Mouse (Mus musculus): ENCODE measurements around the gene Asic2. TPM values are rescaled to one million over a fixed set of nuclear protein-coding genes. Genes with fewer than 3 reads are reported as not detected.

Gene Asic2
- polyA plus RNA-seq, 1 experiment from 2014 or later: 17.8 TPM

GRCm38 (mm10) chr11:81135141-81135540 is 833.1 kb downstream of the Asic2 start:
- H3K4me3 ChIP-seq (ENCODE audit: low read length): no peak overlapping the region
- 58% methylated on average over 4 of the region's 4 CpGs for WGBS
- no peaks in the 10 kb centered on the region for H3K9me3 ChIP-seq (ENCODE audit: control insufficient read depth, low read length)
- H3K36me3 ChIP-seq (ENCODE audit: control insufficient read depth, insufficient read depth, low read length): no peaks in the 10 kb centered on the region
- H3K27ac ChIP-seq (ENCODE audit: low read depth, low read length): no peak overlapping the region
- H3K27me3 ChIP-seq (replicated peaks; ENCODE audit: control insufficient read depth, insufficient read depth, low read length): no peaks in the 10 kb centered on the region
- H3K9ac ChIP-seq (ENCODE audit: low read depth, low read length): no peak overlapping the region
- ATAC-seq: no peak
- H3K4me1 ChIP-seq (ENCODE audit: control insufficient read depth, insufficient read depth, low read depth, low read length): no peaks in the 10 kb centered on the region; the same call in 1 of the 2 replicates
- no peak overlapping the region for H3K4me2 ChIP-seq (ENCODE audit: low read length)

DNA sequence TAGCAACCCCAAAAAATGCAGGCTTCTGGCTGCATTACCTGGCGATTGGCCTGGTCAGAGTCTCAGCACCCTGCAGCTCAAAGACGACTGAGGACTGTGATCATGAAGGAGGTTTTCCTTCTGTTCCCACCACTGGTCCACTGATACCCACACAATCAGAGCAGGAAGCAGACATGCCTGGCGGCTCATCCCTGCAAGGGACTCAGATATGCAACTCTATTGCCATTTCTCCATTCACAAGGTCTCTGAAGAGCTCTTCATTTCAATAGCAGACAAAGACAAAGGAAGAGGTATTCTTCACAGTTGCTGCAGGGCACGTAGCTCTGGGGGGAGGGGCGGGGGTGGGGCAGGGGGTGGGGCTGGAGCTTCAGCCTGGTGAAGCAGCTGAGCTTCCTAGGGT is 834.3 kb downstream of the Asic2 start:
- 8% methylated on average over 5 of the region's 5 CpGs for whole genome bisulfite sequencing
- no peaks in the 10 kb centered on the region for H3K9me3 ChIP-seq (ENCODE audit: control insufficient read depth, low read length)
- H3K4me2 ChIP-seq (ENCODE audit: low read length): no peak overlapping the region
- no peak overlapping the region for H3K9ac ChIP-seq (ENCODE audit: low read depth, low read length)
- no peaks in the 10 kb centered on the region for H3K36me3 ChIP-seq (ENCODE audit: control insufficient read depth, insufficient read depth, low read length)
- no peak for ATAC-seq
- no peaks in the 10 kb centered on the region; the same call in 1 of the 2 replicates for H3K4me1 ChIP-seq (ENCODE audit: control insufficient read depth, insufficient read depth, low read depth, low read length)
- no peaks in the 10 kb centered on the region for H3K27me3 ChIP-seq (replicated peaks; ENCODE audit: control insufficient read depth, insufficient read depth, low read length)
- H3K4me3 ChIP-seq (ENCODE audit: low read length): no peak overlapping the region
- H3K27ac ChIP-seq (ENCODE audit: low read depth, low read length): no peak overlapping the region

DNA sequence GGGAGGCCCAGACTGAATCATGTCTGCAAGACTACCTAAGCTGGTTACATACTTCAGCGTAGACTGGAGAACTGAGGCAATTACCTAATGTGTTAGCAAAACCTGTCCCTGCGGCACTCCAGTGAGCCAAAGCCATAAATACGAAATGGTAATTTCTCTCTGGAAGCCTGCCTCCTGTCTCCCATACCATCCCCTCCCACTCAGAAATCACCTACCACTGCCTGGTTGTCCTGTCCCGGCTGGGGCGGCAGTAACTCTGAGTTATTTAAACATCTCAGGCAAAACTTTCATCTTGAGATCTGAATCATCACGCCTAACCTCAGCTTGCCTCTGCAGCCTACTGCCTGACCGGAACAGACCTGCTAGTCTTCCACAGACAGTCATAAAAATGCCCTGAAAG is 835.6 kb downstream of the Asic2 start:
- no peak overlapping the region for H3K27ac ChIP-seq (ENCODE audit: low read depth, low read length)
- no peak overlapping the region for H3K9ac ChIP-seq (ENCODE audit: low read depth, low read length)
- H3K4me2 ChIP-seq (ENCODE audit: low read length): no peak overlapping the region
- H3K36me3 ChIP-seq (ENCODE audit: control insufficient read depth, insufficient read depth, low read length): no peaks in the 10 kb centered on the region
- H3K27me3 ChIP-seq (replicated peaks; ENCODE audit: control insufficient read depth, insufficient read depth, low read length): no peaks in the 10 kb centered on the region
- H3K4me3 ChIP-seq (ENCODE audit: low read length): no peak overlapping the region
- no peaks in the 10 kb centered on the region for H3K9me3 ChIP-seq (ENCODE audit: control insufficient read depth, low read length)
- WGBS: 89% methylated on average over 7 of the region's 7 CpGs
- H3K4me1 ChIP-seq (ENCODE audit: control insufficient read depth, insufficient read depth, low read depth, low read length): no peaks in the 10 kb centered on the region; the same call in 1 of the 2 replicates
- no peak for ATAC-seq

GRCm38 (mm10) chr11:81124363-81124762 is 843.9 kb downstream of the Asic2 start:
- H3K4me1 ChIP-seq (ENCODE audit: control insufficient read depth, insufficient read depth, low read depth, low read length): no peaks in the 10 kb centered on the region; the same call in 1 of the 2 replicates
- H3K27ac ChIP-seq (ENCODE audit: low read depth, low read length): no peak overlapping the region
- H3K9ac ChIP-seq (ENCODE audit: low read depth, low read length): no peak overlapping the region
- ATAC-seq: no peak
- 96% methylated on average over 6 of the region's 6 CpGs for WGBS
- no peak overlapping the region for H3K4me3 ChIP-seq (ENCODE audit: low read length)
- H3K27me3 ChIP-seq (replicated peaks; ENCODE audit: control insufficient read depth, insufficient read depth, low read length): no peaks in the 10 kb centered on the region
- H3K36me3 ChIP-seq (ENCODE audit: control insufficient read depth, insufficient read depth, low read length): no peaks in the 10 kb centered on the region
- no peaks in the 10 kb centered on the region for H3K9me3 ChIP-seq (ENCODE audit: control insufficient read depth, low read length)
- no peak overlapping the region for H3K4me2 ChIP-seq (ENCODE audit: low read length)

GRCm38 (mm10) chr11:81120024-81120576 is 848.2 kb downstream of the Asic2 start:
- 54% methylated on average over 8 of the region's 8 CpGs for WGBS
- Histone ChIP-seq H3K4me2 (ENCODE audit: low read length) (no peak overlapping the region), H3K9me3 (ENCODE audit: control insufficient read depth, low read length) (no peaks in the 10 kb centered on the region), H3K4me1 (ENCODE audit: control insufficient read depth, insufficient read depth, low read depth, low read length) (peaks cover 6% of the 10 kb centered on the region), H3K9ac (ENCODE audit: low read depth, low read length) (no peak overlapping the region), H3K36me3 (ENCODE audit: control insufficient read depth, insufficient read depth, low read length) (no peaks in the 10 kb centered on the region), H3K4me3 (ENCODE audit: low read length) (no peak overlapping the region), H3K27me3 (replicated peaks; ENCODE audit: control insufficient read depth, insufficient read depth, low read length) (no peaks in the 10 kb centered on the region), H3K27ac (ENCODE audit: low read depth, low read length) (no peak overlapping the region)
- ATAC-seq: 0 out of 2 replicates have a peak, but pooled peaks have one; percentile 9

- peak; percentile 88 for ATAC-seq
- H3K27me3 ChIP-seq (replicated peaks; ENCODE audit: control insufficient read depth, insufficient read depth, low read length): no peaks in the 10 kb centered on the region
- H3K36me3 ChIP-seq (ENCODE audit: control insufficient read depth, insufficient read depth, low read length): no peaks in the 10 kb centered on the region
- H3K27ac ChIP-seq (ENCODE audit: low read depth, low read length): no peak overlapping the region
- peaks cover 6% of the 10 kb centered on the region; the same call in 1 of the 2 replicates for H3K4me1 ChIP-seq (ENCODE audit: control insufficient read depth, insufficient read depth, low read depth, low read length)
- no peak overlapping the region for H3K4me2 ChIP-seq (ENCODE audit: low read length)
- no peak overlapping the region for H3K9ac ChIP-seq (ENCODE audit: low read depth, low read length)
- WGBS: 28% methylated on average over 7 of the region's 7 CpGs
- H3K4me3 ChIP-seq (ENCODE audit: low read length): no peak overlapping the region
- H3K9me3 ChIP-seq (ENCODE audit: control insufficient read depth, low read length): no peaks in the 10 kb centered on the region
Measured at GRCm38 (mm10) chr11:81118055-81118454, 850.2 kb downstream of the Asic2 start.

DNA sequence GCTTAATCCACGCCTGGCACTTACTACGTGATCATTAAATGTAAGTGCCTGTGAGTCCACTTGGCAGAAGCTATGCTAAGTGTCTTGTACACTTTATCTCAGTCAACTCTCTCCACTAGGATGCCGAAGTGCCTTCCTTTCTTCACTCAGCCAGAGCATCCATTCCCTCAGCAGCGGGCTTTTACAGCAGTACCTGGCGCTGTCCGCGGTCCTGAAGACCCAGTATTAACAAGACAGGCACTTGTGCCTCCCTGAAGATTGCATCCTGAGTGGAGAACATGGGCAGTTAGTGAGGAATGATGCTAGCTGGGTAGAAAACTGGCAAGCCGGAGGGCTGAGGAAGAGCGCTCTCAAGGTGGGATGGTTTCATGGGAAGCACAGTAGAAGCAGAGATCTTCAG is 852.6 kb downstream of the Asic2 start:
- H3K4me1 ChIP-seq (ENCODE audit: control insufficient read depth, insufficient read depth, low read depth, low read length): peaks cover 6% of the 10 kb centered on the region; the same call in 1 of the 2 replicates
- no peaks in the 10 kb centered on the region for H3K27me3 ChIP-seq (replicated peaks; ENCODE audit: control insufficient read depth, insufficient read depth, low read length)
- no peak overlapping the region for H3K9ac ChIP-seq (ENCODE audit: low read depth, low read length)
- no peaks in the 10 kb centered on the region for H3K9me3 ChIP-seq (ENCODE audit: control insufficient read depth, low read length)
- H3K4me2 ChIP-seq (ENCODE audit: low read length): no peak overlapping the region
- WGBS: 45% methylated on average over 9 of the region's 9 CpGs
- H3K36me3 ChIP-seq (ENCODE audit: control insufficient read depth, insufficient read depth, low read length): no peaks in the 10 kb centered on the region
- H3K27ac ChIP-seq (ENCODE audit: low read depth, low read length): no peak overlapping the region
- ATAC-seq: no peak
- H3K4me3 ChIP-seq (ENCODE audit: low read length): no peak overlapping the region

DNA sequence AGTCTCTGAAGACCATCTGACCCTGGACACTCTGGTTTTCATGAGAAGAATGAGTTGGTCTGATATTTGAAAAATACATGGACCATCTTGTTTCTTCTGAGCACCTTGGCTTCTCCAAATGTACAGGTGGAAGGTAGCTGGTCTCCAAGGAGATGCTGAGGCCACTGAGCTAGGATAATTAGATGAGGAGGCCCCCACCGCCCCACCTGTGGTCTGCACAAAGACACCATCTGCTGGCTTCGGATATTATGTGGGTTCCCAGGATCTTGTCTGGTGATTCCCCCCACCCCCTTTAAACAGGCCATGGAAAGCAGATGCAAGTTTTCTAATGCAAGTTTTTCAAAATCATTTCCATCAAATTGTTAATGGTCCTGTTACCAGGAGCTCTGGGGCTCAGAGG is 856.6 kb downstream of the Asic2 start:
- Histone ChIP-seq H3K36me3 (ENCODE audit: control insufficient read depth, insufficient read depth, low read length) (no peaks in the 10 kb centered on the region), H3K9ac (ENCODE audit: low read depth, low read length) (no peak overlapping the region), H3K9me3 (ENCODE audit: control insufficient read depth, low read length) (no peaks in the 10 kb centered on the region), H3K27ac (ENCODE audit: low read depth, low read length) (no peak overlapping the region), H3K4me1 (ENCODE audit: control insufficient read depth, insufficient read depth, low read depth, low read length) (no peaks in the 10 kb centered on the region), H3K27me3 (replicated peaks; ENCODE audit: control insufficient read depth, insufficient read depth, low read length) (no peaks in the 10 kb centered on the region), H3K4me3 (ENCODE audit: low read length) (no peak overlapping the region), H3K4me2 (ENCODE audit: low read length) (no peak overlapping the region)
- ATAC-seq: no peak
- 64% methylated on average over 2 of the region's 2 CpGs for WGBS

GRCm38 (mm10) chr11:81110049-81110448 is 858.2 kb downstream of the Asic2 start:
- Histone ChIP-seq H3K27me3 (replicated peaks; ENCODE audit: control insufficient read depth, insufficient read depth, low read length) (no peaks in the 10 kb centered on the region), H3K9me3 (ENCODE audit: control insufficient read depth, low read length) (no peaks in the 10 kb centered on the region), H3K27ac (ENCODE audit: low read depth, low read length) (no peak overlapping the region), H3K4me1 (ENCODE audit: control insufficient read depth, insufficient read depth, low read depth, low read length) (no peaks in the 10 kb centered on the region), H3K36me3 (ENCODE audit: control insufficient read depth, insufficient read depth, low read length) (no peaks in the 10 kb centered on the region), H3K9ac (ENCODE audit: low read depth, low read length) (no peak overlapping the region), H3K4me2 (ENCODE audit: low read length) (no peak overlapping the region), H3K4me3 (ENCODE audit: low read length) (no peak overlapping the region)
- no peak for ATAC-seq
- 50% methylated on average over 6 of the region's 6 CpGs for WGBS

GRCm38 (mm10) chr11:81106949-81107348 is 861.3 kb downstream of the Asic2 start:
- no peak overlapping the region for H3K4me2 ChIP-seq (ENCODE audit: low read length)
- no peak overlapping the region for H3K4me3 ChIP-seq (ENCODE audit: low read length)
- no peaks in the 10 kb centered on the region for H3K27me3 ChIP-seq (replicated peaks; ENCODE audit: control insufficient read depth, insufficient read depth, low read length)
- WGBS: 80% methylated on average over 1 of the region's 1 CpGs
- H3K27ac ChIP-seq (ENCODE audit: low read depth, low read length): no peak overlapping the region
- no peak overlapping the region for H3K9ac ChIP-seq (ENCODE audit: low read depth, low read length)
- no peak for ATAC-seq
- H3K9me3 ChIP-seq (ENCODE audit: control insufficient read depth, low read length): no peaks in the 10 kb centered on the region
- H3K36me3 ChIP-seq (ENCODE audit: control insufficient read depth, insufficient read depth, low read length): no peaks in the 10 kb centered on the region
- H3K4me1 ChIP-seq (ENCODE audit: control insufficient read depth, insufficient read depth, low read depth, low read length): no peaks in the 10 kb centered on the region
